Mouse (Mus musculus): Measurements from ENCODE around the gene Lats2.

- no peak for TF ChIP-seq CTCF (IDR thresholded peaks at IDR 0.05; ENCODE audit: low read depth)
- TF ChIP-seq EP300 (IDR thresholded peaks at IDR 0.05; ENCODE audit: low read depth), result no peak
These were observed 100.7 kb downstream of the Lats2 start for GRCm38 (mm10) chr14:57657500-57657899.

Measured in liver, embryonic 14.5 days (tissue).